Mouse (Mus musculus) intestine, embryonic 15.5 days (tissue): Measurements from ENCODE around the gene Arl5c. TPM values are rescaled to one million over a fixed set of nuclear protein-coding genes. Genes with fewer than 3 reads are reported as not detected.

Experiments used
- ATAC-seq: fragments of 200-750 bp; cut with Nextera tagmentation; 2 replicates; pipeline ENCODE4 v1.8.0; 2017; ENCODE audit warnings: moderate TSS enrichment, moderate library complexity
- H3K27ac ChIP-seq: fragments of 300-500 bp; sonication (generic); 2 replicates; pipeline ENCODE4 v1.5.1; 2015; ENCODE audit warnings: mild to moderate bottlenecking, inconsistent platforms
- H3K27me3 ChIP-seq: fragments of 300-500 bp; sonication (generic); replicated peaks from 2 replicates; pipeline ENCODE4 v1.6.1; 2015; ENCODE audit warnings: inconsistent platforms
- H3K36me3 ChIP-seq: fragments of 300-500 bp; sonication (generic); 2 replicates; pipeline ENCODE4 v1.6.1; 2015; ENCODE audit warnings: inconsistent platforms
- H3K4me1 ChIP-seq: fragments of 300-500 bp; sonication (generic); replicated peaks from 2 replicates; pipeline ENCODE4 v1.6.1; 2015; ENCODE audit warnings: inconsistent platforms
- H3K4me2 ChIP-seq: fragments of 300-500 bp; sonication (generic); replicated peaks from 2 replicates; pipeline ENCODE4 v1.6.1; 2015; ENCODE audit warnings: mild to moderate bottlenecking, inconsistent platforms
- H3K4me3 ChIP-seq: fragments of 300-500 bp; sonication (generic); replicated peaks from 2 replicates; pipeline ENCODE4 v1.5.1; 2015; ENCODE audit warnings: inconsistent platforms
- H3K9ac ChIP-seq: fragments of 300-500 bp; sonication (generic); 2 replicates; pipeline ENCODE4 v1.6.1; 2015; ENCODE audit warnings: inconsistent platforms
- H3K9me3 ChIP-seq: fragments of 300-500 bp; sonication (generic); 2 replicates; pipeline ENCODE4 v1.6.1; 2016; ENCODE audit warnings: inconsistent platforms
- WGBS: fragments of 180-500 bp; shearing (Covaris S2); methylation state at CpG from one replicate; pipeline ENCODE4 v1.1.7; 2015; 5-methylcytosine and 5-hydroxymethylcytosine counted together
- polyA plus RNA-seq: library from polyadenylated mRNA; unstranded; fragments of >200 nt; fragmentation: Nextera tagmentation; extraction: Ambion mirVana; gene quantifications from 2 replicates; pipeline ENCODE4 v1.2.1, GENCODE M21; 2015

Gene Arl5c
- polyA plus RNA-seq, 1 experiment from 2014 or later, result 7.6 TPM

- Histone ChIP-seq H3K4me1 (peaks cover 15% of the 10 kb centered on the region; the same call in 1 of the 2 replicates), H3K9ac (peak overlapping the region; percentile 64), H3K27ac (no peak overlapping the region), H3K4me3 (peak overlapping the region; percentile 70), H3K36me3 (no peaks in the 10 kb centered on the region), H3K9me3 (no peaks in the 10 kb centered on the region), H3K4me2 (peak overlapping the region; percentile 85), H3K27me3 (peaks cover 21% of the 10 kb centered on the region)
- WGBS, result 31% methylated on average over 13 of the region's 17 CpGs
- ATAC-seq, result no peak
Measured at GRCm38 (mm10) chr11:97986738-97987465, 9.1 kb downstream of the Arl5c start.

GRCm38 (mm10) chr11:97985727-97986677 lies 10.0 kb downstream of the Arl5c start, which contains the start of gene Plxdc1:
Gene Plxdc1 (minus strand): TSS chr11:97986444.
- Histone ChIP-seq H3K9me3 (no peaks in the 10 kb centered on the region), H3K9ac (peak within 1 kb of the TSS; percentile 64), H3K27ac (no peak within 1 kb of the TSS), H3K4me2 (peak within 1 kb of the TSS; percentile 85), H3K4me3 (peak within 1 kb of the TSS; percentile 70), H3K4me1 (peaks cover 15% of the 10 kb centered on the region; the same call in 1 of the 2 replicates), H3K36me3 (no peaks in the 10 kb centered on the region), H3K27me3 (peaks cover 21% of the 10 kb centered on the region)
- ATAC-seq, result no peak
- 2% methylated on average over 50 of the region's 74 CpGs for WGBS

GRCm38 (mm10) chr11:97983983-97984382 lies 12.0 kb downstream of the Arl5c start:
- Histone ChIP-seq H3K36me3 (no peaks in the 10 kb centered on the region), H3K9me3 (no peaks in the 10 kb centered on the region), H3K9ac (no peak overlapping the region), H3K4me1 (peaks cover 6% of the 10 kb centered on the region; the same call in 1 of the 2 replicates), H3K27ac (no peak overlapping the region), H3K4me3 (no peak overlapping the region), H3K4me2 (no peak overlapping the region), H3K27me3 (peaks cover 21% of the 10 kb centered on the region)
- ATAC-seq, result no peak
- WGBS, result 83% methylated on average over 1 of the region's 1 CpGs

GRCm38 (mm10) chr11:97983506-97983905 lies 12.5 kb downstream of the Arl5c start:
- peaks cover 21% of the 10 kb centered on the region for H3K27me3 ChIP-seq
- no peaks in the 10 kb centered on the region for H3K36me3 ChIP-seq
- H3K9me3 ChIP-seq, result no peaks in the 10 kb centered on the region
- no peak overlapping the region for H3K4me2 ChIP-seq
- H3K4me1 ChIP-seq, result peaks cover 6% of the 10 kb centered on the region; the same call in 1 of the 2 replicates
- no peak for ATAC-seq
- H3K9ac ChIP-seq, result no peak overlapping the region
- H3K27ac ChIP-seq, result no peak overlapping the region
- WGBS, result 85% methylated on average over 3 of the region's 3 CpGs
- H3K4me3 ChIP-seq, result no peak overlapping the region

- peaks cover 6% of the 10 kb centered on the region; the same call in 1 of the 2 replicates for H3K4me1 ChIP-seq
- H3K9ac ChIP-seq, result no peak overlapping the region
- no peak overlapping the region for H3K4me2 ChIP-seq
- H3K4me3 ChIP-seq, result no peak overlapping the region
- H3K36me3 ChIP-seq, result no peaks in the 10 kb centered on the region
- H3K9me3 ChIP-seq, result no peaks in the 10 kb centered on the region
- 79% methylated on average over 9 of the region's 9 CpGs for WGBS
- ATAC-seq, result no peak
- no peak overlapping the region for H3K27ac ChIP-seq
- H3K27me3 ChIP-seq, result peaks cover 21% of the 10 kb centered on the region
Measured at GRCm38 (mm10) chr11:97982721-97983120, 13.3 kb downstream of the Arl5c start.

- Histone ChIP-seq H3K27ac (no peak overlapping the region), H3K4me1 (0 out of 2 replicates have a peak, but pooled peaks cover under 1% of the 10 kb centered on the region), H3K9me3 (no peaks in the 10 kb centered on the region), H3K4me3 (no peak overlapping the region), H3K36me3 (no peaks in the 10 kb centered on the region), H3K4me2 (no peak overlapping the region), H3K9ac (no peak overlapping the region), H3K27me3 (peaks cover 11% of the 10 kb centered on the region)
- ATAC-seq, result no peak
- 64% methylated on average over 9 of the region's 9 CpGs for WGBS
Measured at GRCm38 (mm10) chr11:97980531-97980966, 15.4 kb downstream of the Arl5c start.

- Histone ChIP-seq H3K27me3 (peaks cover 6% of the 10 kb centered on the region), H3K4me2 (no peak overlapping the region), H3K9ac (no peak overlapping the region), H3K27ac (no peak overlapping the region), H3K36me3 (no peaks in the 10 kb centered on the region), H3K4me3 (no peak overlapping the region), H3K4me1 (no peaks in the 10 kb centered on the region), H3K9me3 (no peaks in the 10 kb centered on the region)
- 59% methylated on average over 10 of the region's 10 CpGs for WGBS
- ATAC-seq, result no peak
Measured at GRCm38 (mm10) chr11:97979824-97980495, 16.0 kb downstream of the Arl5c start.

GRCm38 (mm10) chr11:97978392-97978791 lies 17.6 kb downstream of the Arl5c start:
- Histone ChIP-seq H3K4me3 (no peak overlapping the region), H3K27ac (no peak overlapping the region), H3K9ac (no peak overlapping the region), H3K4me1 (no peaks in the 10 kb centered on the region), H3K9me3 (no peaks in the 10 kb centered on the region), H3K27me3 (no peaks in the 10 kb centered on the region), H3K4me2 (no peak overlapping the region), H3K36me3 (no peaks in the 10 kb centered on the region)
- 86% methylated on average over 13 of the region's 13 CpGs for WGBS
- no peak for ATAC-seq

GRCm38 (mm10) chr11:97977797-97978196 lies 18.2 kb downstream of the Arl5c start:
- H3K27ac ChIP-seq, result no peak overlapping the region
- H3K9ac ChIP-seq, result no peak overlapping the region
- H3K4me3 ChIP-seq, result no peak overlapping the region
- H3K9me3 ChIP-seq, result no peaks in the 10 kb centered on the region
- no peaks in the 10 kb centered on the region for H3K4me1 ChIP-seq
- no peak overlapping the region for H3K4me2 ChIP-seq
- WGBS, result 65% methylated on average over 5 of the region's 5 CpGs
- no peak for ATAC-seq
- no peaks in the 10 kb centered on the region for H3K36me3 ChIP-seq
- H3K27me3 ChIP-seq, result no peaks in the 10 kb centered on the region

- H3K4me1 ChIP-seq, result no peaks in the 10 kb centered on the region
- no peaks in the 10 kb centered on the region for H3K27me3 ChIP-seq
- H3K4me3 ChIP-seq, result no peak overlapping the region
- no peaks in the 10 kb centered on the region for H3K9me3 ChIP-seq
- 81% methylated on average over 5 of the region's 5 CpGs for WGBS
- H3K4me2 ChIP-seq, result no peak overlapping the region
- H3K9ac ChIP-seq, result no peak overlapping the region
- H3K27ac ChIP-seq, result no peak overlapping the region
- no peaks in the 10 kb centered on the region for H3K36me3 ChIP-seq
- no peak for ATAC-seq
Measured at GRCm38 (mm10) chr11:97974746-97975145, 21.2 kb downstream of the Arl5c start.

GRCm38 (mm10) chr11:97974141-97974540 lies 21.8 kb downstream of the Arl5c start:
- Histone ChIP-seq H3K4me3 (no peak overlapping the region), H3K4me1 (no peaks in the 10 kb centered on the region), H3K36me3 (no peaks in the 10 kb centered on the region), H3K4me2 (no peak overlapping the region), H3K27me3 (no peaks in the 10 kb centered on the region), H3K9ac (no peak overlapping the region), H3K27ac (no peak overlapping the region), H3K9me3 (no peaks in the 10 kb centered on the region)
- WGBS, result 91% methylated on average over 5 of the region's 5 CpGs
- ATAC-seq, result no peak

GRCm38 (mm10) chr11:97972434-97972833 lies 23.5 kb downstream of the Arl5c start:
- 76% methylated on average over 2 of the region's 2 CpGs for WGBS
- Histone ChIP-seq H3K4me1 (no peaks in the 10 kb centered on the region), H3K9ac (no peak overlapping the region), H3K9me3 (no peaks in the 10 kb centered on the region), H3K27me3 (0 out of 2 replicates have a peak, but pooled peaks cover 2% of the 10 kb centered on the region), H3K27ac (no peak overlapping the region), H3K36me3 (no peaks in the 10 kb centered on the region), H3K4me3 (no peak overlapping the region), H3K4me2 (no peak overlapping the region)
- no peak for ATAC-seq
